23 mouse cellular contexts compared by ENCODE assay signal in genomic region chr5:43303504-43303903, GRCm38 (mm10).
DNase-seq lines count a peak whose midpoint lies in the region; ATAC-seq and TF ChIP-seq lines count a peak whose summit lies in the region.
"Had no signal": no experiment of that assay in that cellular context is flagged by ENCODE, and none has a peak within 500 bp of the region (broad histone marks: within the 10 kb centered on the region; RNA-seq: fewer than 3 reads in every experiment).

No protein-coding gene starts in this region.

- intact Hi-C loops in gastrocnemius, adult 2 months (cut with DNase I): no loop called here
- intact Hi-C loops in gastrocnemius, postnatal 36 days (cut with DNase I): no loop called here

- peak; percentile 19 for DNase-seq in cerebellum, adult 11 months
- no peak for DNase-seq in cerebellum, adult 9-10 months
- peak; percentile 21 for DNase-seq in gastrocnemius, adult 2 months
- DNase-seq in gastrocnemius, postnatal 36 days: no peak
- peak; percentile 52 to 53 for DNase-seq in cerebellum, postnatal 14 days
- DNase-seq: adrenal gland, postnatal 25 days; B cell, adult 2 months; forebrain, postnatal 0 days; heart, adult 18-20 months; heart, postnatal 4 days; kidney, adult 8-10 months had no signal

- no peaks in the 10 kb centered on the region for H3K36me3 ChIP-seq in kidney, embryonic 14.5 days (ENCODE audit: control insufficient read depth, insufficient read depth, low read length)
- H3K36me3 ChIP-seq: embryonic facial prominence, embryonic 10.5 days; G1E; heart, embryonic 12.5 days; hindbrain, embryonic 12.5 days had no signal

- WGBS in kidney, embryonic 14.5 days: 67% methylated on average over 1 of the region's 1 CpGs

- no peak overlapping the region for H3K9ac ChIP-seq in kidney, embryonic 14.5 days (ENCODE audit: low read depth, low read length)
- H3K9ac ChIP-seq: forebrain, embryonic 13.5 days; forebrain, postnatal 0 days; heart, embryonic 12.5 days; hindbrain, embryonic 12.5 days had no signal

- H3K27me3 ChIP-seq in kidney, embryonic 14.5 days (ENCODE audit: control insufficient read depth, insufficient read depth, low read length): no peaks in the 10 kb centered on the region
- H3K27me3 ChIP-seq: forebrain, embryonic 13.5 days; heart, embryonic 12.5 days; hindbrain, embryonic 12.5 days had no signal

- no peak for ATAC-seq in kidney, embryonic 14.5 days (ENCODE audit: low FRiP score, low TSS enrichment)
- ATAC-seq in megakaryocyte-erythroid progenitor cell, adult 5-6 weeks (replicated peaks; ENCODE audit: low FRiP score, low TSS enrichment, poor library complexity, severe bottlenecking): no peak
- ATAC-seq: CD4-positive, CD25-positive, alpha-beta regulatory T cell, adult 4 months; forebrain, embryonic 13.5 days; forebrain, postnatal 0 days; hindbrain, embryonic 16.5 days; inflammation-experienced regulatory T-cells, adult 6 months; intestine, postnatal 0 days had no signal

- H3K27ac ChIP-seq in gastrocnemius, adult 2 months: no peak overlapping the region
- no peak overlapping the region for H3K27ac ChIP-seq in kidney, embryonic 14.5 days (ENCODE audit: low read depth, low read length)
- H3K27ac ChIP-seq: embryonic facial prominence, embryonic 10.5 days; forebrain, embryonic 13.5 days; hindbrain, embryonic 12.5 days; kidney, postnatal 0 days had no signal

- H3K4me1 ChIP-seq in kidney, embryonic 14.5 days (ENCODE audit: control insufficient read depth, insufficient read depth, low read length): no peaks in the 10 kb centered on the region
- H3K4me1 ChIP-seq: embryonic facial prominence, embryonic 10.5 days; forebrain, embryonic 13.5 days had no signal

- H3K9me3 ChIP-seq in kidney, embryonic 14.5 days (ENCODE audit: control insufficient read depth, low read length): no peaks in the 10 kb centered on the region
- H3K9me3 ChIP-seq: embryonic facial prominence, embryonic 10.5 days; forebrain, embryonic 13.5 days; G1E; heart, embryonic 12.5 days; hindbrain, embryonic 12.5 days had no signal

- no peak overlapping the region for H3K4me2 ChIP-seq in kidney, embryonic 14.5 days (replicated peaks; ENCODE audit: low read depth, low read length)
- H3K4me2 ChIP-seq: forebrain, embryonic 13.5 days; heart, embryonic 12.5 days; hindbrain, embryonic 12.5 days had no signal

- no peak for TF ChIP-seq CTCF in gastrocnemius, adult 2 months (IDR thresholded peaks at IDR 0.05)

- H3K4me3 ChIP-seq in gastrocnemius, adult 2 months: no peak overlapping the region
- H3K4me3 ChIP-seq in kidney, embryonic 14.5 days (ENCODE audit: low read length): no peak overlapping the region
- H3K4me3 ChIP-seq: embryonic facial prominence, embryonic 10.5 days; forebrain, embryonic 13.5 days; heart, embryonic 12.5 days; hindbrain, embryonic 12.5 days had no signal

Comparison
In these comparisons a context has a peak if more than half of its experiments do, and no peak if none do; other contexts are left out.
1. DNase-seq: peak in cerebellum, adult 11 months (single experiment), gastrocnemius, adult 2 months (single experiment) and cerebellum, postnatal 14 days (2 of 2); none in cerebellum, adult 9-10 months (single experiment) and gastrocnemius, postnatal 36 days (0 of 2).